Mouse (Mus musculus): ENCODE data around the gene Igsf8. TPM values are rescaled to one million over a fixed set of nuclear protein-coding genes. Genes with fewer than 3 reads are reported as not detected.
A peak's percentile ranks its signal among the peaks of the same experiment; 100 is the strongest.

Igsf8 gene
- 15.4 and 16.8 TPM in 2 replicates for polyA plus RNA-seq (2015; fragmentation: Nextera tagmentation; extraction: Ambion mirVana)

DNA sequence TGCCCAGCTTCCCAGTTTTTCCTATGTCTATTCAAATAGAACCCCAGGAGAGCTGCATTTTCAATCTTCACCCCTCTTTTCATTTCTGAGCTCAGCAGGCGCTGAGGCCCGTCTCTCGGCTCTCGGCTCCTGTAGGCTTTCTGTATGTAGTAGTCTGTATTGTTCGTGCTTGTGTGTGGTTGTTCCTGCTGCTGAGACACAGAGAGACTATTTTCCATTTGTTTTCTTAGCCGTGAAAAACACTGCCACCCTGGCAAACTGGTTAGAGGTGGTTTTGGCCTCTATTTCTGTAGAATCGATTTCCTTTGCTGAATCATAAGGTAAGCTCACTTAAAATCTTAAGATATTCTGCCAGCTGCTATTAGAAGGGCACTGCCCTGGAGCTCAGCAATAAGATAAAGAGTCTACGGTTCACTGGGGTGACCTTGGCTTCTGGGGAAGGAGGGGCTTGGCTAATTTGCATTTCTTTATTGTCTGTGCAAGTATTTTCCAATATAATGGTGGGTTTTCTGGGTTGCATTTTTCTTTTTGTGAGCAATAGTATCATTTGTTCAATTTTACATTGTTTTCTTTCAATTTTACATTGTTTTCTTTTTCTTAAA lies at the start of gene Igsf8:
Gene Igsf8, plus strand, starts transcription at position 165 of the 602 bp plus-strand sequence.
- DNase-seq (no peak), ATAC-seq (ENCODE audit: low read depth) (no peak)
- Histone ChIP-seq H3K4me2 (no peak within 1 kb of the TSS), H3K36me3 (no peaks in the 10 kb centered on the region), H3K9ac (no peak within 1 kb of the TSS), H3K27me3 (no peaks in the 10 kb centered on the region), H3K9me3 (replicated peaks) (0 out of 2 replicates have a peak, but pooled peaks cover 3% of the 10 kb centered on the region), H3K4me1 (replicated peaks) (no peaks in the 10 kb centered on the region), H3K4me3 (replicated peaks) (no peak within 1 kb of the TSS), H3K27ac (no peak within 1 kb of the TSS)
- WGBS (ENCODE audit: insufficient replicate concordance): 63% methylated on average over 8 of the region's 8 CpGs

DNA sequence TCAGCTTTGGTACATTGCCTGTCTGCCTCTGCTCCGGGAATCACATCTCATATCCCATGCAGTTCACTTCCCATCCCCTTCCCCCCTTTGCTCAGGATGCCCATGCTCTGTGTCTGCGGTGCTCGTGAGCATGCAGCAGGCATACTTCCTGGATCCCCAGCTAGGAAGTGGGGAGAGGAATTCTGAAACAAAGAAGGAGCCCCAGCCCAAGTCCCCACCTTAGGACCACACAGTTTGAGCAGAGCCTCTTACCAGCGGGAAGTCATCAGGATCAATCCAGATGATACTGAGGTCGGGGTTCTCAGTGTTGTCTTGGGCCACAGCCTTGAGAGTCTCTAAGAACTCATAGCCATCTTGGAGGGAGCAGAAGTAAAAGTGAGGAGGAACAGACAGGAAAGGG lies 48.7 kb upstream of the Igsf8 start:
- ATAC-seq (ENCODE audit: low read depth): no peak
- WGBS (ENCODE audit: insufficient replicate concordance): 45% methylated on average over 5 of the region's 5 CpGs

DNA sequence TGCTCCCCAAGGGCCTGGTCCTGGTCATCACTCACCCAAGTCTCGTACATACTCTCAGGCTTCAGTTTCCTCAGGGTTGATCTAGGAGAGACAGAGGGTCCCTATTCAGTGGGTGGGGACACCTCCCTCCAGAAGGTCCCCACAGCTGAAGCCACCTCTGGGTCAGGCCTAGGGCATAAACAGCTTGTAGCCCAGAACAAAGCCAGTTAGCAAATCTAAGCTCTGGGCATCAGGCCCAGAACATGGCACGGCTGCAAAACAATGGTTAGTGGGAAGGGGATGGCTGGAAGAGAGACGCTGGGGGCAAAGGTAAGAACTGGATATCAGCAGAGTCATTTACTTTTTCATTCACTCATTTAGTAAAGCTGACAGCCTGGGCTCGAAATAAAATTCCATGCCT lies 47.7 kb upstream of the Igsf8 start:
- WGBS (ENCODE audit: insufficient replicate concordance): 68% methylated on average over 4 of the region's 4 CpGs
- no peak overlapping the region for H3K27ac ChIP-seq
- H3K36me3 ChIP-seq: no peaks in the 10 kb centered on the region
- no peaks in the 10 kb centered on the region for H3K9me3 ChIP-seq (replicated peaks)
- no peak overlapping the region for H3K4me2 ChIP-seq
- no peak overlapping the region for H3K4me3 ChIP-seq (replicated peaks)
- no peaks in the 10 kb centered on the region for H3K27me3 ChIP-seq
- no peak for DNase-seq
- no peak overlapping the region for H3K9ac ChIP-seq
- peaks cover 9% of the 10 kb centered on the region for H3K4me1 ChIP-seq (replicated peaks)
- no peak for ATAC-seq (ENCODE audit: low read depth)

More for the DNA sequence above, 48.7 kb upstream of the Igsf8 start:
- no peaks in the 10 kb centered on the region for H3K27me3 ChIP-seq
- DNase-seq: no peak
- H3K4me1 ChIP-seq (replicated peaks): peaks cover 9% of the 10 kb centered on the region
- no peak overlapping the region for H3K27ac ChIP-seq
- H3K4me2 ChIP-seq: no peak overlapping the region
- no peak overlapping the region for H3K4me3 ChIP-seq (replicated peaks)
- H3K9ac ChIP-seq: no peak overlapping the region
- no peaks in the 10 kb centered on the region for H3K36me3 ChIP-seq
- no peaks in the 10 kb centered on the region for H3K9me3 ChIP-seq (replicated peaks)

DNA sequence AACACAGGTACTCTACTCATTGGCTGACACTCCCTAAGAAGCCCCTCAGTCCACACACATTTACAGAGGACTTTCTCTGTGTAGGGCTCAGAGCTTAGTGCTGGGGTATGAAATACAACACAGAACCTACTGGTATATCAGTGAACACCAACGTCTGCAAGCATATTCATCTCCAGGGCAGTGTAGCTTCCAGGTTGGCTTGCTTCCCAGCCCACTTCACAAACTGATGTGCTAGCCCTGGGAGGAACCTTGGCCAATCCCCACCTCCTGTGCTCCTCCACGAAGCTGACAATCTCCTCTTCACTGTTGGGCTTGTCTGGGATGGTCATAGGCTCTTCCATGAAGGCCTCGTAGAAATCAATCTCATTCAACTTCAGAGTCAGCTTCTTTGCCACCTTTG lies 46.7 kb upstream of the Igsf8 start:
- H3K4me3 ChIP-seq (replicated peaks): no peak overlapping the region
- DNase-seq: no peak
- H3K27me3 ChIP-seq: no peaks in the 10 kb centered on the region
- H3K27ac ChIP-seq: no peak overlapping the region
- peaks cover 9% of the 10 kb centered on the region for H3K4me1 ChIP-seq (replicated peaks)
- no peak overlapping the region for H3K4me2 ChIP-seq
- WGBS (ENCODE audit: insufficient replicate concordance): 39% methylated on average over 3 of the region's 3 CpGs
- ATAC-seq (ENCODE audit: low read depth): no peak
- H3K9ac ChIP-seq: no peak overlapping the region
- no peaks in the 10 kb centered on the region for H3K36me3 ChIP-seq
- no peaks in the 10 kb centered on the region for H3K9me3 ChIP-seq (replicated peaks)

DNA sequence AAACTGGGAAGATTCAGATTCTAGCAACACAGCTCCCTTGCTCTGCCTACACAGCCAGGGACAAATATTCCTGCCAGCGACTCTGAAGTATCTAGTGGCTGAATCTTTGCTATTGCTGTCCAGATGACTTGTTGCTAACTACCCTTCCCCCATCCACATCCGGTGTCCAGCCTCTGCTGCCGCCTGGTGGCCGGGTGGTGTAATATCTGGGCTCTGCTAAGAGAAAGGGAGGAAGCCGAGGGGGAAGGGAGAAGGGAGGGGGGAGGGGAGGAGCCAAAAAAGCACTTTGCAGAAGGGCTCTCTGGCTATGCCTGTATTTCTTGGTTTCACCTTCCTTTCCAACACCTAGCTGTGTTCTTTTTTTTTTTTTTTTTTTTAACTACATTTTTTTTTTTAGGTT lies 44.3 kb upstream of the Igsf8 start:
- WGBS (ENCODE audit: insufficient replicate concordance): 0% methylated on average over 5 of the region's 5 CpGs
- Histone ChIP-seq H3K4me2 (peak overlapping the region; percentile 52; the same call in 1 of the 2 replicates), H3K4me3 (replicated peaks) (peak overlapping the region; percentile 31), H3K9me3 (replicated peaks) (no peaks in the 10 kb centered on the region), H3K27me3 (no peaks in the 10 kb centered on the region), H3K4me1 (replicated peaks) (peaks cover 9% of the 10 kb centered on the region), H3K27ac (0 out of 2 replicates have a peak overlapping the region, but pooled peaks have one; percentile 8), H3K36me3 (no peaks in the 10 kb centered on the region), H3K9ac (peak overlapping the region; percentile 19; the same call in 1 of the 2 replicates)
- DNase-seq (peak; percentile 77), ATAC-seq (ENCODE audit: low read depth) (peak; percentile 72)

DNA sequence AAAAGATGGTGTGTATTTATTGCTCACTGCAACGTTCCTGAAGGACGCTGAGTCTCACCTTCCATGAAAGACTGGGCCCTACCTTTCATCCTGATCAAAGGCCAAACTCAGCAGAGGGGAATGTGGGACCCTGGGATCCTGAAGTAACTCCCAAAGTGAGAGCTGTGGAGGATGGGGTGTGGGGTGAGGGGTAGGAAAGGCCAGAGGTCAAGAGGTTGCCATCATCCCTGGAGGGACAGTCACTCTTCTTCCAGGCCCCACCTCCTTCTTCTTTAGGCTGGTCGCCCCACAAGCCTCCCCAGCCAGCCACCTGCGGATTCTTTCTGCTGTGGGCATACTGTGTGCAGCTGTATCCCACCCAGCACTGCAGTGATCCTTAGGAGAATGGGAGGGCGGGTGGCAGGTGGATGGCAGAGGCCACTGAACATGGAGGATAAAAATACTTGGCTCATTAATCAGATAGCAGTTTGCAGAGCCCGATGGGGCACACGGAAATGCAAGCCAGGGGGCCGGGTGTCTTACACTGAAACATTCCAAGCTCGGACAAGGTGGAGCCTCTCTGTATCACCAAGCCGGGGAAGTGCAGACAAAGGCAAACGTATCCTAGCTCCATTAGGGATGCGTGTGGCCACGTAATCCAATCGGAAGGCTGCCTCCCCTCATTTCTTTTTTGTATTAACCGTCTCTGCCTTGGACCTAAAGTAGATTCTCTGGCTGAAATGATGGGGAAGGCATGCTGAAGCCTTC lies 43.1 kb upstream of the Igsf8 start:
- H3K9ac ChIP-seq: no peak overlapping the region
- no peak for ATAC-seq (ENCODE audit: low read depth)
- no peaks in the 10 kb centered on the region for H3K36me3 ChIP-seq
- no peak for DNase-seq
- no peak overlapping the region for H3K4me3 ChIP-seq (replicated peaks)
- no peaks in the 10 kb centered on the region for H3K9me3 ChIP-seq (replicated peaks)
- peaks cover 9% of the 10 kb centered on the region for H3K4me1 ChIP-seq (replicated peaks)
- no peaks in the 10 kb centered on the region for H3K27me3 ChIP-seq
- H3K4me2 ChIP-seq: no peak overlapping the region
- H3K27ac ChIP-seq: no peak overlapping the region
- 71% methylated on average over 15 of the region's 15 CpGs for WGBS (ENCODE audit: insufficient replicate concordance)

DNA sequence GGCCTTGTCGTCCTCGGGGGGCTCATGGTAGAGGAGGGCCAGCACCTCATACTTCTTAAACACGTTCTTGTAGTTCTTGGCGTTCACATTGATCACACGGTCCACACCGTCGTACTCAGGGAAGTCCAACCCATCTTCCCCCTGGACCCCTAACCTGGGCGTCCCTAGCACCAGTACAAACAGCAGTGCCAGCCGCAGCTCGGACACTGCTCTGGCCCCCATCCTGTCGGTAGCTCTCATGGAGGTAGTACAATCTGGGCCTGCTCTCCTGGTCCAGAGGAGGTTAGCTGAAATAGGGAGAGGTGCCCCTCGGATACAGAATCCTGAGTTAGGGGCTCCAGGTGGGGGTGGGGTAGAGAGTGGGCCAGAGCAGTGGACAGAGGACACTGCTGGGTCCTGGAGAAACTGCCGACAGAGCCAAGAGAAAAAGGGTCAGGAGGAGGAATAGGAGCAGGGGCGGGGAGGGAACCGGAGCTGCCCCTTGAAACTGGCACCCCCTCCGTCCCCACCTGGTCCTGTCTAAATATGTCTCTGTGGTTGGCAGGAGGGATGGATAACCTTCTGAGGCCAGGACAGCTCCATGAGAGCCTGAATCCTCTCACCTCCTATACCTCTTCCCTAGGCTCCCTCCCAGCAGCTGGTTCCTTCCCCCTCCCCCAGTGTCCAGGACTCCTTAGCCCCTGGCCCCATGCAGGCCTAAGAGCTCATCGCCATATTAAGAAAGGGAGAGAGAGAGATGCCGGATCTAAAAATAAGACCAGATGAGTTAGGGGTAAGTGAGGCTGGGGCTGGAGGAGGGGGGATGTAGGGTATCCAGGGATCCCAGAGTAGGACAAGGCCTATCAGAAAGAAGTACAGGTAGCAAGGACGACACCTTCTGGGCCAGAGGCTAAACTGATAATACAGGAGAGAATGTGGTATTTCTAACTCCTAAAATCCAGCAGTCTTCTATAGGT lies 41.7 kb upstream of the Igsf8 start, which contains the start of gene Casq1:
Gene Casq1, minus strand, starts transcription at position 418 of the 956 bp plus-strand sequence.
- DNase-seq (no peak), ATAC-seq (ENCODE audit: low read depth) (no peak)
- H3K27me3 ChIP-seq: no peaks in the 10 kb centered on the region
- H3K4me1 ChIP-seq (replicated peaks): peaks cover 9% of the 10 kb centered on the region
- WGBS (ENCODE audit: insufficient replicate concordance): 77% methylated on average over 19 of the region's 19 CpGs
- no peak within 1 kb of the TSS for H3K4me3 ChIP-seq (replicated peaks)
- H3K4me2 ChIP-seq: no peak within 1 kb of the TSS
- no peak within 1 kb of the TSS for H3K27ac ChIP-seq
- no peaks in the 10 kb centered on the region for H3K36me3 ChIP-seq
- H3K9me3 ChIP-seq (replicated peaks): no peaks in the 10 kb centered on the region
- no peak within 1 kb of the TSS for H3K9ac ChIP-seq

DNA sequence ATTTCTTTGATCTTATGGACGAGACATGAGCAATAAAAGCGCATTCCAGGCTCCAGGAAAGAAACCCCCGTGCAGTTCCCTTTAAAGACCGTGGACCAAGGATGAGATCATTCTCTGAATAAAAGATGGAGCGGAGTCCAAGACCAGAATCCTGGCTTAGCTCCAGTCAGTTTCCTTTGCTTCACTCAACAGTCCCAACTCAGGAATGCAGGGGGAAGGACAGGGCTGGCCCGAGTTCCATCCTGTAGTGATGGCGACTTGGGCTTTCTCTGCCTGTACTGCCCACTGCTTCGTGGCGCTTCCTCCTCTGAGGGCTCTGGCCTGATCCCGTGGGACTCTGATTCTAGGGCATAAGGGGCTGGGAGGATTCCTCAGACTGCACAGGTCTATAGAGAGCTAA lies 41.0 kb upstream of the Igsf8 start:
- H3K9ac ChIP-seq: no peak overlapping the region
- ATAC-seq (ENCODE audit: low read depth) (no peak), DNase-seq (no peak)
- H3K4me2 ChIP-seq: no peak overlapping the region
- no peaks in the 10 kb centered on the region for H3K27me3 ChIP-seq
- H3K9me3 ChIP-seq (replicated peaks): no peaks in the 10 kb centered on the region
- H3K4me1 ChIP-seq (replicated peaks): peaks cover 9% of the 10 kb centered on the region
- H3K27ac ChIP-seq: no peak overlapping the region
- no peaks in the 10 kb centered on the region for H3K36me3 ChIP-seq
- H3K4me3 ChIP-seq (replicated peaks): no peak overlapping the region
- WGBS (ENCODE audit: insufficient replicate concordance): 59% methylated on average over 10 of the region's 10 CpGs

DNA sequence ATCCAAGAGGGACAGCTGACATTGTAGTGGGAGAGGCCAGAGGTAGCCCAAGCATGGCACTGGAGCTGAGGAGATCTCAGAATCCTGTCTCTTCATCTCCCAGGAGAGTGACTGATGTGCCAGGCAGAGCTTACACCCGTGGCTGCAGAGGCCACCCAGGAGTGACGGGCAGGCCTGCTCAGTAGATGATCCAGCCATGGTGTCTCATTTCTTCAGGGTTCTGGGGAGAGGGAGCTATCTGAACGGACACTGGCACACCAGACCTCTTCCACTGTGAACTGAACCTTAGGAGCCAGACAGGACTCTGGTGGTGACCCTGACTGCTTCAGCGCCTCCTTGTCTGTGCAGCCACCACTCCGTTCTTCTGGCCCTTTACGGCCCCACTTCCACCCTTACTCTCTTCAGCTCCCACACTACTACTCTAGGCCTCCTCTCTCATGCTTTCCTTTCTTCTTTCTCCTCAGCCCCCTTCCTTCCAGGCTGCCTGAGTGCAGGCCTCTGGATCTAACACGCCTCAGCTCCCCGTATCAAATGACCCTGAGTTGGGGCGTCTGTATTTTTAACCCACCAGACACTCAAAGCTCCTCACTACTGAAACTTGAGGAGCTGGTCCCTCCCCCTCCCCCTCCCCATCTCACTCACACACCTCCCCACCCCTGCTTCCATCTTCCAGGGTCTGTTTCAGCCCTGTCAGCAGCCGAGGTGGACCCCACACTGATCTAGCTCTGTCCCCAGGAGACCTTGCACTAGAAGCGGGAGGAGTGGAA lies 40.0 kb upstream of the Igsf8 start:
- Histone ChIP-seq H3K4me1 (replicated peaks) (peaks cover 9% of the 10 kb centered on the region), H3K27ac (peak overlapping the region; percentile 43; the same call in 1 of the 2 replicates), H3K4me3 (replicated peaks) (no peak overlapping the region), H3K4me2 (no peak overlapping the region), H3K27me3 (no peaks in the 10 kb centered on the region), H3K36me3 (no peaks in the 10 kb centered on the region), H3K9me3 (replicated peaks) (no peaks in the 10 kb centered on the region), H3K9ac (no peak overlapping the region)
- WGBS (ENCODE audit: insufficient replicate concordance): 61% methylated on average over 11 of the region's 11 CpGs
- ATAC-seq (ENCODE audit: low read depth) (no peak), DNase-seq (no peak)

DNA sequence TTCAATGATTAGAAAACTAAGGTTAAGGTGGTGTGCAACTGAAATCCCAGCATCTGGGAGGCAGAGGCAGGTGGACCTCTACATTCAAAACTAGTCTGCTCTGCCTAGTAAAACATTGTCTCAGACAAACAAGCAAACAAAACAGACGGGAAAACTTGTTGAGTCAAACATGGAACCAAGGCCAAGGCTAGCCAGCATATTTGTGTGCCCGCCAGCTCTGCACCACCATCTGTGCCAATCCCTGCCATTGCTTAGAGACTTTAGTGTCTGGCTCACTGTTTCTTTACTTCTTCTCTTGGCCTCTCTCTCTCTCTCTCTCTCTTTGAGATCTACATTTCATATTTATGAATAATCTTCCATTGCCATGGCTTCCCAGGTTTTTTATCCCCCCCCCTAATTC lies 33.2 kb upstream of the Igsf8 start:
- Histone ChIP-seq H3K9ac (no peak overlapping the region), H3K27me3 (no peaks in the 10 kb centered on the region; the same call in 1 of the 2 replicates), H3K4me2 (no peak overlapping the region), H3K36me3 (no peaks in the 10 kb centered on the region), H3K4me1 (replicated peaks) (no peaks in the 10 kb centered on the region), H3K27ac (no peak overlapping the region), H3K4me3 (replicated peaks) (no peak overlapping the region), H3K9me3 (replicated peaks) (no peaks in the 10 kb centered on the region)
- 49% methylated on average over 2 of the region's 2 CpGs for whole genome bisulfite sequencing (ENCODE audit: insufficient replicate concordance)
- ATAC-seq (ENCODE audit: low read depth): no peak
- no peak for DNase-seq
